ENCODE assay signal across 9 mouse cellular contexts in the genomic region with DNA sequence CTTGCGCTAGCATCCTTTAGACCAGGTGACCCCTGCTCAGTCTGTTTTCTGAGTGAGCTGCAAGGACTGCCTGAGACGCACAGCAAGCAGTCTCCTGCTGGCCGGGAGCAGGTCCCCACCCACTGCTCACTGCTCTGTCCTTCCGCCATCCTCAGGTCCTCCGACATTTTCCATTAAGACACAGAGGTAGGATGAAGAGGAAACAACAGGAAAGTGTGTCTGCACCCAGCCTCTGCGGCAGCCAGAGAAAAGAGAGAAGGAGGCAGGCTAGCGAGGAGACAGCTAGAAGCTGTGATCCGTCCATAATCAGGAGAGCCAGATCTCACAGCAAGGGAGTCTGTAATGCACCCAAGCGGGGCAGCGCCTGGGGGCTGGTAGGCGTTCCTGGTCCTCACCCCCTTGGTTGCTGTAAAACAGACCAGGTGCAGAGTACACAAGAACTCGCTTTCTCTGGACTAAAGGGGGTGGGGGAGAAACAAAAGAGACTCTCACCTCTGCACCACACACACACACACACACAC. TPM values are rescaled to one million over a fixed set of nuclear protein-coding genes. Genes with fewer than 3 reads are reported as not detected.
DNase-seq lines count a peak whose midpoint lies in the region; ATAC-seq and TF ChIP-seq lines count a peak whose summit lies in the region.
"Had no signal": no experiment of that assay in that cellular context is flagged by ENCODE, and none has a peak within 500 bp of the region (broad histone marks: within the 10 kb centered on the region; RNA-seq: fewer than 3 reads in every experiment).

No protein-coding gene starts in this region.

- no peaks in the 10 kb centered on the region for H3K9me3 ChIP-seq in heart, embryonic 16.5 days (replicated peaks; ENCODE audit: control insufficient read depth, low read length)
- no peaks in the 10 kb centered on the region for H3K9me3 ChIP-seq in neural tube, embryonic 15.5 days (replicated peaks)

- no peaks in the 10 kb centered on the region; the same call in 1 of the 2 replicates for H3K4me1 ChIP-seq in cortical plate, adult 2 months (ENCODE audit: control insufficient read depth, insufficient read depth, low read length)
- peaks cover 3% of the 10 kb centered on the region for H3K4me1 ChIP-seq in heart, embryonic 16.5 days (ENCODE audit: control insufficient read depth, insufficient read depth, low read length)
- H3K4me1 ChIP-seq in neural tube, embryonic 15.5 days: peaks cover 17% of the 10 kb centered on the region

- intact Hi-C loops in left cerebral cortex, postnatal 25 days (cut with DNase I): loop anchor here (5.0 kb wide), 2 partner anchors 54 to 69 kb away; no protein-coding TSS in a partner anchor

- DNase-seq in layer of hippocampus, adult 11-12 months (ENCODE audit: low spot score): peak; percentile 16
- DNase-seq in layer of hippocampus, adult 9-10 months (ENCODE audit: low spot score): no peak
- DNase-seq in left cerebral cortex, postnatal 25 days (ENCODE audit: low spot score in 2 of 2): peak; percentile 38 to 54
- no peak for DNase-seq in thymus, postnatal 14 days

- H3K27me3 ChIP-seq in heart, embryonic 16.5 days (ENCODE audit: control insufficient read depth, insufficient read depth, low read length): peaks cover 18% of the 10 kb centered on the region
- no peaks in the 10 kb centered on the region for H3K27me3 ChIP-seq in neural tube, embryonic 15.5 days (replicated peaks)

- peak overlapping the region; percentile 99 for H3K4me2 ChIP-seq in heart, embryonic 16.5 days (ENCODE audit: low read depth, low read length)
- peak overlapping the region; percentile 85 for H3K4me2 ChIP-seq in neural tube, embryonic 15.5 days

- no peak for ATAC-seq in heart, embryonic 16.5 days (replicated peaks; ENCODE audit: extremely low read depth, insufficient read depth, low FRiP score)
- peak; percentile 54 for ATAC-seq in neural tube, embryonic 15.5 days (ENCODE audit: low FRiP score)
- no peak for ATAC-seq in erythroblast, adult 5-6 weeks (replicated peaks; ENCODE audit: low FRiP score, poor library complexity, severe bottlenecking)

- 0 out of 2 replicates have a peak overlapping the region, but pooled peaks have one; percentile 20 for H3K9ac ChIP-seq in heart, embryonic 16.5 days (ENCODE audit: low read length)
- H3K9ac ChIP-seq in neural tube, embryonic 15.5 days (replicated peaks): peak overlapping the region; percentile 93

- no peak for TF ChIP-seq CTCF in cortical plate, adult 2 months (IDR thresholded peaks at IDR 0.05; ENCODE audit: extremely low read depth, insufficient read depth, low read length)

- WGBS in heart, embryonic 16.5 days: 1% methylated on average over 12 of the region's 12 CpGs
- WGBS in neural tube, embryonic 15.5 days: 0% methylated on average over 12 of the region's 12 CpGs

- TF ChIP-seq POLR2A in cortical plate, adult 2 months (IDR thresholded peaks at IDR 0.05; ENCODE audit: extremely low read depth, insufficient read depth, low read length): 0 out of 2 replicates have a peak, but pooled peaks have one; percentile 5

- no peaks in the 10 kb centered on the region for H3K36me3 ChIP-seq in heart, embryonic 16.5 days (ENCODE audit: control insufficient read depth, insufficient read depth)
- 0 out of 2 replicates have a peak, but pooled peaks cover 2% of the 10 kb centered on the region for H3K36me3 ChIP-seq in neural tube, embryonic 15.5 days

- no peak overlapping the region for H3K27ac ChIP-seq in cortical plate, adult 2 months (ENCODE audit: insufficient read depth, low read length)
- no peak overlapping the region for H3K27ac ChIP-seq in heart, embryonic 16.5 days (ENCODE audit: low read length)
- peak overlapping the region; percentile 76 for H3K27ac ChIP-seq in neural tube, embryonic 15.5 days (replicated peaks)
- H3K27ac ChIP-seq: macrophage had no signal

- H3K4me3 ChIP-seq in cortical plate, adult 2 months (ENCODE audit: insufficient read depth, low read length): peak overlapping the region; percentile 52
- H3K4me3 ChIP-seq in heart, embryonic 16.5 days (ENCODE audit: low read length): peak overlapping the region; percentile 65
- H3K4me3 ChIP-seq in neural tube, embryonic 15.5 days (replicated peaks): peak overlapping the region; percentile 84

RNA-seq across cellular contexts. Expression of gene Rgs17, which starts 1.1 kb away (rescaled TPM):
- 21.1 and 22.9 TPM in 2 replicates for polyA plus RNA-seq in cortical plate, adult 2 months (2012; rRNA removed)
- 0.80 and 0.88 TPM in 2 replicates for polyA plus RNA-seq in heart, embryonic 16.5 days (2015; fragmentation: Nextera tagmentation; extraction: Ambion mirVana)
- total RNA-seq in left cerebral cortex, postnatal 25 days (2021): 10 to 100 TPM; 72.5 to 77.4 TPM
- polyA plus RNA-seq in neural tube, embryonic 15.5 days (2015; fragmentation: Nextera tagmentation; extraction: Ambion mirVana): 29.7 and 31.0 TPM in 2 replicates
- not detected in 2 replicates for total RNA-seq in erythroblast, adult 5-6 weeks (2015; ENCODE audit: low replicate concordance)
- 0.09 TPM in 1 of 2 replicates, not detected in the other for total RNA-seq in erythroblast, adult 5-6 weeks (2017; ENCODE audit: low replicate concordance)
- polyA plus RNA-seq: macrophage had no signal

Comparison
In these comparisons a context has a peak if more than half of its experiments do, and no peak if none do; other contexts are left out.
1. DNase-seq: peak in layer of hippocampus, adult 11-12 months (single experiment) and left cerebral cortex, postnatal 25 days (2 of 2); none in layer of hippocampus, adult 9-10 months (single experiment) and thymus, postnatal 14 days (single experiment).
2. RNA of gene Rgs17, which starts 1.1 kb away (polyA plus RNA-seq): 29.7 to 31.0 TPM in neural tube, embryonic 15.5 days and 21.1 to 22.9 TPM in cortical plate, adult 2 months; 0.80 to 0.88 TPM in heart, embryonic 16.5 days; every median in the first group is over 10 times any median in the second.
3. Peak in every context shown above with its lines, with median percentiles within 50 percentile points of each other: H3K4me3 ChIP-seq.